15 mouse cellular contexts compared by ENCODE assay signal in genomic region chr4:100547905-100548304, GRCm38 (mm10).
DNase-seq lines count a peak whose midpoint lies in the region; ATAC-seq and TF ChIP-seq lines count a peak whose summit lies in the region.
"Had no signal": no experiment of that assay in that cellular context is flagged by ENCODE, and none has a peak within 500 bp of the region (broad histone marks: within the 10 kb centered on the region; RNA-seq: fewer than 3 reads in every experiment).

No protein-coding gene starts in this region.

- TF ChIP-seq CTCF in lung, adult 2 months (IDR thresholded peaks at IDR 0.05; ENCODE audit: insufficient read depth, low read length): no peak

- 32% methylated on average over 4 of the region's 4 CpGs for WGBS in lung, embryonic 15.5 days
- 32% methylated on average over 4 of the region's 4 CpGs for WGBS in lung, adult 2 months
- WGBS in liver, embryonic 11.5 days: 34% methylated on average over 4 of the region's 4 CpGs

- no peaks in the 10 kb centered on the region for H3K27me3 ChIP-seq in lung, embryonic 15.5 days
- H3K27me3 ChIP-seq in liver, embryonic 11.5 days (replicated peaks; ENCODE audit: control insufficient read depth, insufficient read depth, low read length): no peaks in the 10 kb centered on the region
- H3K27me3 ChIP-seq: intestine, embryonic 15.5 days; megakaryocyte, embryonic 14.5 days; neural tube, embryonic 12.5 days had no signal

- ATAC-seq in lung, embryonic 15.5 days (ENCODE audit: borderline replicate concordance, extremely low read depth, low FRiP score, low TSS enrichment): peak; percentile 59; the same call in 1 of the 2 replicates
- ATAC-seq in liver, embryonic 11.5 days (replicated peaks; ENCODE audit: low FRiP score): peak; percentile 36; the same call in 1 of the 2 replicates
- ATAC-seq: intestine, embryonic 15.5 days had no signal

- no peak overlapping the region for H3K9ac ChIP-seq in lung, embryonic 15.5 days
- H3K9ac ChIP-seq in liver, embryonic 11.5 days (ENCODE audit: low read depth, low read length): no peak overlapping the region
- H3K9ac ChIP-seq: intestine, embryonic 15.5 days; neural tube, embryonic 12.5 days had no signal

- no peaks in the 10 kb centered on the region for H3K4me1 ChIP-seq in lung, embryonic 15.5 days
- H3K4me1 ChIP-seq in lung, adult 2 months (ENCODE audit: control insufficient read depth, insufficient read depth, low read length): no peaks in the 10 kb centered on the region
- H3K4me1 ChIP-seq in liver, embryonic 11.5 days (replicated peaks; ENCODE audit: control insufficient read depth, insufficient read depth, low read length): no peaks in the 10 kb centered on the region
- H3K4me1 ChIP-seq: intestine, embryonic 15.5 days; megakaryocyte, embryonic 14.5 days; neural tube, embryonic 12.5 days had no signal

- H3K27ac ChIP-seq in lung, embryonic 15.5 days: no peak overlapping the region
- H3K27ac ChIP-seq in liver, embryonic 11.5 days (ENCODE audit: low read depth, low read length): no peak overlapping the region
- H3K27ac ChIP-seq: intestine, embryonic 15.5 days; neural tube, embryonic 12.5 days had no signal

- H3K36me3 ChIP-seq in lung, embryonic 15.5 days: no peaks in the 10 kb centered on the region
- H3K36me3 ChIP-seq in liver, embryonic 11.5 days (ENCODE audit: control insufficient read depth, insufficient read depth, low read length): no peaks in the 10 kb centered on the region
- H3K36me3 ChIP-seq: intestine, embryonic 15.5 days; neural tube, embryonic 12.5 days had no signal

- DNase-seq in heart, postnatal 14 days: peak; percentile 11 to 40
- no peak for DNase-seq in heart, postnatal 25 days (ENCODE audit: low spot score)
- no peak for DNase-seq in lung, adult 2 months
- DNase-seq in liver, embryonic 11.5 days (ENCODE audit: low spot score): no peak
- DNase-seq in lung, postnatal 4 days: peak; percentile 32 to 36
- no peak for DNase-seq in thymus, postnatal 10 days (ENCODE audit: low spot score in 2 of 2)
- DNase-seq in gastrocnemius, postnatal 10 days: no peak
- DNase-seq: adrenal gland, postnatal 10 days; cerebellum, adult 9-11 months; gastrocnemius, postnatal 36 days had no signal

- intact Hi-C loops in heart, postnatal 14 days (cut with DNase I): no loop called here
- intact Hi-C loops in heart, postnatal 25 days (cut with DNase I): no loop called here

- no peaks in the 10 kb centered on the region for H3K9me3 ChIP-seq in lung, embryonic 15.5 days
- no peaks in the 10 kb centered on the region for H3K9me3 ChIP-seq in liver, embryonic 11.5 days (ENCODE audit: control insufficient read depth, low read length)
- H3K9me3 ChIP-seq: intestine, embryonic 15.5 days; megakaryocyte, embryonic 14.5 days; neural tube, embryonic 12.5 days had no signal

- no peak overlapping the region for H3K4me2 ChIP-seq in lung, embryonic 15.5 days
- H3K4me2 ChIP-seq in liver, embryonic 11.5 days: no peak overlapping the region
- H3K4me2 ChIP-seq: intestine, embryonic 15.5 days; neural tube, embryonic 12.5 days had no signal

- TF ChIP-seq POLR2A in lung, adult 2 months (IDR thresholded peaks at IDR 0.05; ENCODE audit: borderline replicate concordance, extremely low read depth, low read depth, low read length): no peak

- no peak overlapping the region for H3K4me3 ChIP-seq in lung, embryonic 15.5 days
- no peak overlapping the region for H3K4me3 ChIP-seq in lung, adult 2 months (replicated peaks; ENCODE audit: extremely low read depth, low read depth, low read length)
- no peak overlapping the region for H3K4me3 ChIP-seq in liver, embryonic 11.5 days (ENCODE audit: low read depth, low read length)
- H3K4me3 ChIP-seq: erythroblast, embryonic 14.5 days; intestine, embryonic 15.5 days; megakaryocyte, embryonic 14.5 days; neural tube, embryonic 12.5 days had no signal

Comparison
In these comparisons a context has a peak if more than half of its experiments do, and no peak if none do; other contexts are left out.
1. DNase-seq: peak in heart, postnatal 14 days (2 of 2) and lung, postnatal 4 days (2 of 2); none in heart, postnatal 25 days (single experiment), lung, adult 2 months (single experiment), liver, embryonic 11.5 days (single experiment), thymus, postnatal 10 days (0 of 2) and gastrocnemius, postnatal 10 days (single experiment).